Mouse (Mus musculus) embryo, embryonic 10 days (tissue): ENCODE data around the gene Arhgap44.

Experiments
- DNase-seq: peaks from one replicate; pipeline ENCODE4 v3.0.0-alpha.2; 2015; ENCODE audit warnings: low spot score

Arhgap44 gene

GRCm38 (mm10) chr11:65088451-65089222, 74.1 kb downstream of the Arhgap44 start:
- peak; percentile 60 for DNase-seq

- no peak for DNase-seq
Observed at GRCm38 (mm10) chr11:65080761-65081160, 82.0 kb downstream of the Arhgap44 start.

- DNase-seq, result no peak
Observed at GRCm38 (mm10) chr11:65080274-65080673, 82.5 kb downstream of the Arhgap44 start.

- DNase-seq, result no peak
Observed at GRCm38 (mm10) chr11:65069609-65070008, 93.2 kb downstream of the Arhgap44 start.

GRCm38 (mm10) chr11:65069051-65069450, 93.7 kb downstream of the Arhgap44 start:
- DNase-seq, result no peak

- DNase-seq, result no peak
Observed at GRCm38 (mm10) chr11:65065201-65065600, 97.6 kb downstream of the Arhgap44 start.

- no peak for DNase-seq
Observed at GRCm38 (mm10) chr11:65061437-65061836, 101.3 kb downstream of the Arhgap44 start.

GRCm38 (mm10) chr11:65059531-65059930, 103.2 kb downstream of the Arhgap44 start:
- DNase-seq, result no peak

- DNase-seq, result peak; percentile 47
Observed at GRCm38 (mm10) chr11:65058224-65058908, 104.4 kb downstream of the Arhgap44 start.

- no peak for DNase-seq
Observed at GRCm38 (mm10) chr11:65055596-65055995, 107.2 kb downstream of the Arhgap44 start.

- DNase-seq, result no peak
Observed at GRCm38 (mm10) chr11:65054216-65054615, 108.5 kb downstream of the Arhgap44 start.

GRCm38 (mm10) chr11:65050819-65051218, 111.9 kb downstream of the Arhgap44 start:
- DNase-seq, result no peak

GRCm38 (mm10) chr11:65049090-65049489, 113.7 kb downstream of the Arhgap44 start:
- DNase-seq, result no peak

GRCm38 (mm10) chr11:65040556-65040955, 122.2 kb downstream of the Arhgap44 start:
- no peak for DNase-seq

- no peak for DNase-seq
Observed at GRCm38 (mm10) chr11:65039517-65040095, 123.2 kb downstream of the Arhgap44 start.

GRCm38 (mm10) chr11:65038996-65039395, 123.8 kb downstream of the Arhgap44 start:
- no peak for DNase-seq

GRCm38 (mm10) chr11:65032221-65032620, 130.5 kb downstream of the Arhgap44 start:
- no peak for DNase-seq

GRCm38 (mm10) chr11:65030201-65030600, 132.6 kb downstream of the Arhgap44 start:
- no peak for DNase-seq

GRCm38 (mm10) chr11:65028049-65028448, 134.7 kb downstream of the Arhgap44 start:
- DNase-seq, result no peak

- no peak for DNase-seq
Observed at GRCm38 (mm10) chr11:65022771-65023170, 140.0 kb downstream of the Arhgap44 start.

- no peak for DNase-seq
Observed at GRCm38 (mm10) chr11:65020744-65021143, 142.0 kb downstream of the Arhgap44 start.

GRCm38 (mm10) chr11:65016754-65017153, 146.0 kb downstream of the Arhgap44 start:
- DNase-seq, result no peak

GRCm38 (mm10) chr11:65013906-65014305, 148.9 kb downstream of the Arhgap44 start:
- DNase-seq, result no peak
